8 mouse cellular contexts compared by ENCODE assay signal in the genomic region with DNA sequence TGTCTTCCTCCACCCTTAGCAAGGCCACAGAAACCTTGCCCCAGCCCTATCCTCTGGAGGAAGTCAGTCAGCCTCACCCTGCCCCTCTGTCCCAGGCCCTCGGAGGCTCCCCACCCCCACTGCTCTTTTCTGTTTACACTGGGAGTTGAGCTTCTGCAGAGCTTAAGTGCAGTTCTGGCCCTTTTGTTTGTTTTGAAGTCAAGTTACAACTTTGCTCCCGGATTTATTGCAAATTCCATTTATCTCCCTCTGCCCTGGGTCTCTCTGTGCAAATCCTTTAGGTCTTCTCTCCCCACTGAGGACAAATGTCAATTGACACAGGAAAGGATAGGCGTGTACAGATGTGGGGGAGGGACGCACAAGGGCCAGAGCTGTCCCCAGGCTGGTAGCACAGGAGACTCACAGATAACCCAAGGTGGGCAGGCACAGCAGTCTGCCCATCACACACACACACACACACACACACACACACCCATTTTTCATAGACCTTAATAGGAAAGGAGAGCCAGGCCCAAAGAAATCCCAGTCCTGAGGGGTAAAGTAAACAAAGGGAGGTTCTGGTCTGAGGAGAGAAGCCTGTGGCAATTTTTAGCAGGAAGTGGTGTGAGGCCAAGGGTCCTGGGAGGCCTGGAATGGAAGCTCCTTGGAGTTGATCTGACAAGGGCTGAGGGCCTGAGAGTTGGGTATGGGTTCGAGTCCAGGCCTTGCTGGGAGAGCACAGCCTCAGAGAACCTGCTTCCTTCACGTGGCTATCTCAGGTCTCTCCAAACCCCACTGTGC.
DNase-seq lines count a peak whose midpoint lies in the region; ATAC-seq and TF ChIP-seq lines count a peak whose summit lies in the region.

No protein-coding gene starts in this region.

- H3K36me3 ChIP-seq in embryonic facial prominence, embryonic 14.5 days (ENCODE audit: control insufficient read depth, insufficient read depth, low read length): no peaks in the 10 kb centered on the region
- no peaks in the 10 kb centered on the region for H3K36me3 ChIP-seq in hindbrain, embryonic 13.5 days
- H3K36me3 ChIP-seq in limb, embryonic 14.5 days (ENCODE audit: control insufficient read depth, insufficient read depth, low read length): no peaks in the 10 kb centered on the region
- no peaks in the 10 kb centered on the region for H3K36me3 ChIP-seq in midbrain, embryonic 15.5 days (replicated peaks)

- H3K9ac ChIP-seq in embryonic facial prominence, embryonic 14.5 days (ENCODE audit: low read depth, low read length): no peak overlapping the region
- no peak overlapping the region for H3K9ac ChIP-seq in hindbrain, embryonic 13.5 days
- H3K9ac ChIP-seq in limb, embryonic 14.5 days (ENCODE audit: low read depth, low read length, severe bottlenecking): peak overlapping the region; percentile 9; the same call in 1 of the 2 replicates
- no peak overlapping the region for H3K9ac ChIP-seq in midbrain, embryonic 15.5 days

- ATAC-seq in embryonic facial prominence, embryonic 14.5 days (ENCODE audit: low read depth): 0 out of 2 replicates have a peak, but pooled peaks have one; percentile 20
- no peak for ATAC-seq in hindbrain, embryonic 13.5 days (ENCODE audit: low FRiP score)
- ATAC-seq in limb, embryonic 14.5 days (ENCODE audit: low FRiP score, low read depth): no peak
- no peak for ATAC-seq in midbrain, embryonic 15.5 days (replicated peaks)

- no peak overlapping the region for H3K4me3 ChIP-seq in embryonic facial prominence, embryonic 14.5 days (ENCODE audit: low read depth, low read length)
- H3K4me3 ChIP-seq in hindbrain, embryonic 13.5 days: no peak overlapping the region
- H3K4me3 ChIP-seq in limb, embryonic 14.5 days (replicated peaks; ENCODE audit: low read length): no peak overlapping the region
- no peak overlapping the region for H3K4me3 ChIP-seq in midbrain, embryonic 15.5 days

- peak; percentile 56 for DNase-seq in gastrocnemius, postnatal 14 days
- DNase-seq in gastrocnemius, postnatal 36 days: no peak
- peak; percentile 82 for DNase-seq in embryonic facial prominence, embryonic 14.5 days (ENCODE audit: low spot score)
- DNase-seq in limb, embryonic 14.5 days (ENCODE audit: low spot score): no peak
- no peak for DNase-seq in right cerebral cortex, postnatal 4 days
- no peak for DNase-seq in frontal cortex, postnatal 25 days (ENCODE audit: low spot score in 2 of 2)

- no peak for TF ChIP-seq POLR2A in limb, embryonic 14.5 days (IDR thresholded peaks at IDR 0.05; ENCODE audit: borderline replicate concordance, extremely low read depth, insufficient read depth, insufficient read length)

- no peak overlapping the region for H3K4me2 ChIP-seq in embryonic facial prominence, embryonic 14.5 days (ENCODE audit: low read depth, low read length)
- no peak overlapping the region for H3K4me2 ChIP-seq in hindbrain, embryonic 13.5 days
- H3K4me2 ChIP-seq in limb, embryonic 14.5 days (replicated peaks; ENCODE audit: low read depth, low read length, severe bottlenecking): no peak overlapping the region
- H3K4me2 ChIP-seq in midbrain, embryonic 15.5 days: no peak overlapping the region

- intact Hi-C loops in gastrocnemius, postnatal 14 days (cut with DNase I; ENCODE audit: low total_unique reads): no loop called here
- intact Hi-C loops in gastrocnemius, postnatal 36 days (cut with DNase I): no loop called here

- H3K4me1 ChIP-seq in embryonic facial prominence, embryonic 14.5 days (ENCODE audit: control insufficient read depth, insufficient read depth, low read length): peaks cover 46% of the 10 kb centered on the region
- peaks cover 20% of the 10 kb centered on the region for H3K4me1 ChIP-seq in hindbrain, embryonic 13.5 days (replicated peaks)
- peaks cover 39% of the 10 kb centered on the region for H3K4me1 ChIP-seq in limb, embryonic 14.5 days (ENCODE audit: control insufficient read depth, insufficient read depth, low read length)
- H3K4me1 ChIP-seq in midbrain, embryonic 15.5 days: peaks cover 10% of the 10 kb centered on the region

- no peaks in the 10 kb centered on the region for H3K27me3 ChIP-seq in embryonic facial prominence, embryonic 14.5 days (replicated peaks; ENCODE audit: control insufficient read depth, insufficient read depth, low read length)
- no peaks in the 10 kb centered on the region for H3K27me3 ChIP-seq in hindbrain, embryonic 13.5 days
- no peaks in the 10 kb centered on the region for H3K27me3 ChIP-seq in limb, embryonic 14.5 days (ENCODE audit: control insufficient read depth, insufficient read depth, low read length)
- H3K27me3 ChIP-seq in midbrain, embryonic 15.5 days (replicated peaks): no peaks in the 10 kb centered on the region

- H3K9me3 ChIP-seq in embryonic facial prominence, embryonic 14.5 days (ENCODE audit: control insufficient read depth, low read length): no peaks in the 10 kb centered on the region
- H3K9me3 ChIP-seq in hindbrain, embryonic 13.5 days: no peaks in the 10 kb centered on the region
- H3K9me3 ChIP-seq in limb, embryonic 14.5 days (ENCODE audit: control insufficient read depth, low read length): no peaks in the 10 kb centered on the region
- no peaks in the 10 kb centered on the region for H3K9me3 ChIP-seq in midbrain, embryonic 15.5 days

- peak overlapping the region; percentile 59 for H3K27ac ChIP-seq in embryonic facial prominence, embryonic 14.5 days (replicated peaks; ENCODE audit: low read depth, low read length)
- H3K27ac ChIP-seq in hindbrain, embryonic 13.5 days: peak overlapping the region; percentile 64
- H3K27ac ChIP-seq in limb, embryonic 14.5 days (replicated peaks; ENCODE audit: low read depth, low read length): peak overlapping the region; percentile 34
- H3K27ac ChIP-seq in midbrain, embryonic 15.5 days: 0 out of 2 replicates have a peak overlapping the region, but pooled peaks have one; percentile 5

- WGBS in embryonic facial prominence, embryonic 14.5 days: 16% methylated on average over 6 of the region's 6 CpGs
- 24% methylated on average over 6 of the region's 6 CpGs for WGBS in hindbrain, embryonic 13.5 days
- 22% methylated on average over 6 of the region's 6 CpGs for WGBS in limb, embryonic 14.5 days
- WGBS in midbrain, embryonic 15.5 days: 24% methylated on average over 6 of the region's 6 CpGs

Comparison
In these comparisons a context has a peak if more than half of its experiments do, and no peak if none do; other contexts are left out.
1. DNase-seq: peak in gastrocnemius, postnatal 14 days (single experiment) and embryonic facial prominence, embryonic 14.5 days (single experiment); none in gastrocnemius, postnatal 36 days (0 of 2), limb, embryonic 14.5 days (single experiment), right cerebral cortex, postnatal 4 days (single experiment) and frontal cortex, postnatal 25 days (0 of 2).
2. H3K27ac ChIP-seq: peak in every context shown above with its lines; median percentile 64 in hindbrain, embryonic 13.5 days; 59 in embryonic facial prominence, embryonic 14.5 days; 34 in limb, embryonic 14.5 days; 5 in midbrain, embryonic 15.5 days.